Mouse (Mus musculus): ENCODE measurements around the gene Wdr90. TPM values are rescaled to one million over a fixed set of nuclear protein-coding genes. Genes with fewer than 3 reads are reported as not detected.
"Not testable (repeated sequence)": the region's sequence is repeated elsewhere in the genome, so short reads cannot be mapped to it uniquely, and the experiment has no call there.

Gene Wdr90
- total RNA-seq, 2 experiments from 2014 or later: 0.55 to 0.64 TPM

DNA sequence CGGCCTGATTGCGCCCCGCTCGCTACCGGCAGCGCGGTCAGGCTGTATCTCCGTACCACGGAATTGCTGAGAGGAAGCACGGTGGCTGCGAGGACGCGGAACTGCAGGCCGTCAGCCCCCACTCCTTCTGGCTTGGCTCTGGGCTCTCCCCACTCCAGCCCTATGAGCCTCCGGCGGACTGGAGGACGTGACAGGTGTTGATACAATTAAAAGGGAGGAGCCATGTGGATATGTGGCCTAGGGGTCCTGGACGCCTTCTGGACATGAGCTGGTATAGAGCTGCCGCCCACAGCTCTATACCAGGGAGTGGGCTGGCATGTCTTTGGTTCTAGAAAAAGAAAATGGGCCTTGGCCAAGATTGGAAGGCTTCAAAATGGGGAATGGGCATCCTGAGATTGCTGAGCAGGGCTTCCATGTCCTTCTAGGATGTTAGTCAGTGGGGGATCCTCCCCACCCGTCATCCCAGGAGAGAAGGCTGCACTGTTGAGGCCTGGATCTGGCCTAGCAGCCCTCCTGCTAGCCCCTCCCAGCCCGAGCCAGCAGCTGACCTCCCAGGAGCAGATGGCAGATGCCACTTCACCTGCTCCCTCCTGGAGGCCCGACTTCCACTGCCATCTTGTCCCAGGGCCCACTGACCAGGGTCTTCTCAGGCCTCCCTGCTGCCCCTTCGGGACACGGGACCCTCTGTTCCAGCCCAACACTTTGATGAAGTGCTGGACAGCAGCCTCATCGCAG, 51.5 kb downstream of the Wdr90 start:
- DNase-seq (ENCODE audit: low spot score): no peak

DNA sequence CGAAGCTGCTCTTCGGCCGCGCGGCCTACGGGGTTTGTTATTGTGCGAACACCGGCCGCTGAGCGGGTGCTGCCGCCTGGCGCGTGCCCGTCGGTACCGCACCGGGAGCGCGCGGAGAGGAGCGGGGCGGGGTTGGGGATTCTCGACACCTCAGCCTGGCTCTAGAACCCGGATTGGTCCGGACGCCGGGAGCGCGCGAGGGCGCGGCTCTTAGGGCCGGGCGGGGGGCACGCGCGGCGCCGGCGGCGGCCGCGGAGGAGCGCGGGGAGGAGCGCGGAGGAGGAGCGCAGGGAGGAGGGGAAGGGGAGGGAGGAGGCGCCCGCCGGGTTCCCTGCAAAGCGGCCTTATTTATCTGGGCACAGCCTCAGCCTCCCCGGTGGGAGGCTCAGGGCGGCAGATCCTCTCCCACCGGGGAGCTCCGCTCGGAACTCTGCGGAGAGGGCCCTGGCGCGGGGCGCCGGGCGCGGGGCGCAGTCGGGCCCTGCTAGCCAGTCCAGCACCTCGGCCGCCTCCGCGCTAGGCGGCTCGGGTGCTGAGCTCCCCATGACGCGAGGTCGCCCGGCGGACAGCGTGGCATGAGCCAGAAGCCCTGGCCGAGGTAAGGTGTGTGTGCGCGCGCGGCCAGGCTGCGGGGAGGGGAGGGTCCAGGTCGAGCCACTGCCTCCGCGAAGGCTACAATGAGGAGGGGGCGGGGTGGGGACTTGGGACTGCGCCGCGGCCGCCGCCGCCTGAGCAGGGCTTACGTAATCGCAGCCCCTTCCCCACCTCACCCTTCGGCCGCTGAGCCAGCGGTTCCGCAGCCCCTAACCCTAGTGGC, 52.3 kb downstream of the Wdr90 start, which contains the start of gene Fbxl16:
Gene Fbxl16, plus strand, starts transcription at position 297 of the 817 bp plus-strand sequence.
- no peak for DNase-seq (ENCODE audit: low spot score)

DNA sequence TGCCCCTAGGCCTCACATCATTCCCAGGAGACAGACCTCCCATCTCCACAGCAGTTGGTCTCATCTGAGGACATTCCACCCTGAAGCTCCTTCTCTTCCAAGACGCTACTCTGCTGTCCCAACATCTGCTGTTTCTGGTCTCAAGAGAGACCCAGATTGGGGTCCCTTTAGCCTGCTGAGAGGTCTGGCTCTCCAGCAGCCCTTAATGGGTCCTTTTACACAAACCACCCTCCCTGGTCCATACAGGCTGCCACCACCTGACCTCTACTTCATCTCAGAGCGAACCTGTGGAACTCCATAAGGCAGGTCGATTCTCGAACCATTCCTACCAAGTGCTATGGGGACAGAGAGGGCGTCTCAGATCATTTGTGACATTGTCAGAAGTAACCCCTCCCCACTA, 53.3 kb downstream of the Wdr90 start:
- DNase-seq (ENCODE audit: low spot score): no peak

DNA sequence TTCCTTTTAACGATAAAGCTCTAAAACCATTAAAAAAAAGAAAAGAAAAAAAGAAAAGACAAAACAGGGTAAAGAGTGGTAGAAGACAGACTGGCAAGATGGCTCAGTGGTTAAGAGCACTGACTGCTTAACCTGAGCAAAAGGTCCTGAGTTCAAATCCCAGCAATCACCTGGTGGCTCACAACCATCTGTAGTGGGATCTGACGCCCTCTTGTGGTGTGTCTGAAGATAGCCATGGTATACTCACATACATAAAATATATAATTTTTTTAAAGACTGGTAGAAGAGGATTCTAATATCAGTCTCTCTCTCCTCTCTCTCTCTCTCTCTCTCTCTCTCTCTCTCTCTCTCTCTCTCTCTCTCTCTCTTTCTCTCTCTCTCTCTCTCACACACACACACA, 53.8 kb downstream of the Wdr90 start:
- not testable (repeated sequence) for DNase-seq (ENCODE audit: low spot score)

DNA sequence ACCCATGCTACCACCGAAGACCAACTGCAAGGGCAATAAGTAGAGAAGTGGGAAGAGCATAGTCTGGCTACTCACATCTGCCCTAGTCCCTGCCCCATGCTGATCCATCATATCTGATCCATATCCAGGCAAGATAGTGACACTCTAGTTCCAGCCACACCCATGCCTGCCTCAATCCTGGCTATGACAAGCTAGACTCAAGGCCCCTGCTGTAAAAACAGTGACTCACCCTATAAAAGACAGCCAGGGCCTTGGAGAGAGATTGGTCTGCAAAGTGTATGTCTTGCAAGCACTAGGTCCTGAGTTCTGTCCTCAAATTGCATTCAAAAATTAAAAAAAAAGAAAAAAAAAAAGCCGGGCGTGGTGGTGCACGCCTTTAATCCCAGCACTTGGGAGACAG, 54.8 kb downstream of the Wdr90 start:
- no peak for DNase-seq (ENCODE audit: low spot score)

DNA sequence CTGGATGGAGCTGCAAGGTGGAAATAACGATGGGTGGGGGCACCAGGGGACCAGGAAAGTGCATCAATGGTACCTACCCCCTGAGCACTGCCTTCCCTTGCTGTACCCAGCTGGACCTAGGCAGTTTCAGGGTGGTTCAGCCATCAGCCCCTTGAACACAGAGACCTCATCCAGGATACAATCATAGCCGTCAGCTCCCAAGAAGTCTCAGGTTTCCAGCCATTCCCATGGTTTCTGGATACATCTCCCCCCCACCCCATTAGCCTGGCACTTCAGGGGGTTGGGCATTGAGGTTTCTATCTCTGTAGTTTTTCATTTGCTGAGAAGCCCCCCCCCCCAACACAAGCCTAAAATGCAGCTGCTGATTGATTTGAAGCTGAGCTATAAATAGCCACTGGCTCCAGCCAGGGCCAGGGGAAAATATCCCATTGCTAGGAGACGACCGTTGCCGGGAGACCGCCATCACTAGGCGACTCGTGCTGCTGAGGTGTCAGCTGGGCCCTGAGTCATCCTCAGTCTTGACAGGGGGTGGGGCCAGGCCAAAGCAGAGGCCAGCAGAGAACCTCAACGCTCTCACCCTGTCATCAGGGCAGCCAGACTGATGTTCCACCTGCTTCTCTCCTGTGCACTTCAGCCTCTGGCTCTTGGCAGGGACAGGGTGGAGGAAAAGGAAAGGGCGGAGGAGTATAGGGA, 58.3 kb downstream of the Wdr90 start:
- peak; percentile 27 for DNase-seq (ENCODE audit: low spot score)

DNA sequence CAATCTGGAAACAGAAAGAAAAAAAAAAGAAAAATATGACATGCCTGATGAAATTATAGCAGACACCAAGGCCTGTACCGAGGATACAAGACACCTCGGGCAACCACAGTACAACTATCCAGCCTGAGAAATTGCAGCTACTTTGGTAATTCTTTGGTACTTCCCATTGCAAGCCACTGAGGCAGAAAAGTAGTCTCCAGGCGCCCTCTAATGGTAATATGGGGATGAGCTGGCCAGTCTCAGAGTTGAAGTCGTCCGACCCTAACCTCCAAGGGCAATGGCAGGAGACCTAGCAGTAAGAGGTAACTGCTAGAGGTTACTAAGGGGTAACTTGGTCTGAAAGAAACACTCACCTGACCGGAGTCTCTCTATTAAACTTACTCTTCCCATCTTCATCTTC, 60.3 kb downstream of the Wdr90 start:
- peak; percentile 78 for DNase-seq (ENCODE audit: low spot score)

DNA sequence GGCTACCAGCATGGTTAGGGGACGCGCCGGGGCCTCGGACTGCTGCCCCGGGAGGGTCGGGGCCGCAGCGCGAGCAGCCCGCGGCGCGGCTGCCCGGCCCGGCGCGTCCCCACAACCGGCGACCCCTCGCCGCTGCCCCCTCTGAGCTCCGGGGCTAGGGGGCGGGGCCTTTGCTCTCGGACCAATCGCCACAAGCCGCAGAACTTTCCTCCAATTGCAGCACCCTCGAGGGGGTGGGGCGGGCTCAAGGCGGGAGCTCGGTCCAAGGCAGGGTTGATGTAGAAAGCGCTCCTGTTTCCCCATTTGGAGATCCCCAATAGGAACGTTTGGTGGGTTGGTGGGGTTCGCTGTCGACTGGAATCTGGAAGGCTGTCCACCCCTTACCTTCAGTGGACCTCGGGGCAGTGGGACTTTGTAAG, 64.3 kb downstream of the Wdr90 start, which contains the start of gene Metrn:
Gene Metrn, minus strand, starts transcription at position 186 of the 419 bp plus-strand sequence.
- DNase-seq (ENCODE audit: low spot score): peak; percentile 87

DNA sequence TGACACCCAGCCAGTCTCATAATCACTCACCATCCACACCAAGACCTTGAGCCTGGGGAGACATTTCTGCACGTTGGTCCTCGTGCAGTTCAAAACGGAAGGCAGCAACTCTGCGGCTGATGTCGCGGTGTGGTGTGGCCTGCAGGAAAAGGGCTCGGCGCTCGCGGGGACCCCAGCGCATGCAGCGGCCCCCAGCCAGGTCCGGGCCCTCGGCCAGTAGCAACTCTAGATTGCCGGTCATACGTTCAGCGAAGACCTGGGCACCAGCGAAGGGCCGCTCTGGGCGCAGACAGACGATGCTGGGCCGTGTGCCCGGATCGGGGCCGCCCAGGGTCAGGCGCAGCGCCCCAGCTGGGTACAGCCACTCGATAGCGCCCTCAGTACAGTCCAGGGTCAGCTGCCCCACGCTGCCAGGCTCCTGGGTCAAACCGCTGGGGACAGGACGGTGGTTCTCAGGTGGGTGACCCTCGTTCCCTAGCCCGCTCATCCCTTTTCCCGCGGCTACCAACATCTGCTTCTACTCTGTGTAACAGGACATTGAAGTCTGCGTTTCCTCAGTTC, 65.0 kb downstream of the Wdr90 start:
- DNase-seq (ENCODE audit: low spot score): peak; percentile 60

DNA sequence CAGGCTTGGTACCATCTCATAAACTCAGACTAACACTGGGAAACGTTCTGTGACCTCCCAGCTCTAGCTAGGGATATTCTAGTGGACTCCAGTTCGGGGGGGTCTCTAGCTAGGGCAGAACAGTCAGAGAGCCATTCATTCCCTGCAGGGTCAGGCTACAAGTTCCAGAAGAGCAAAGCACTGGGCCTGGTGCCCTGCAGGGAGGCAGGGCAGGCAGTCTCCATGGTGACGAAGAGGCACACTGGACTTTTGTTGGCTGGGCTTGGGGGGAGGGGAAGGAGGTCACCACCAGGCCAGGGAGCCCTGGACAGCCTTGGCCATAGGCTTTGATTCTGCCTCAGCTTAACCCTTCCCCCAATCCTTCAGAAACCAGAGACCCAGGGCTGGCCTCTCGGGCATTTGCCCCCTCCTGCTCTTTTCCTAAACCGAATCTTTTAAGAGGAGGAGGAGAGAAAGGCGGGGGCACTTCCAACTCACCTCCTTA, 65.7 kb downstream of the Wdr90 start, which contains the start of gene AC134908.4:
Gene AC134908.4, minus strand, starts transcription at position 51 of the 484 bp plus-strand sequence.
- no peak for DNase-seq (ENCODE audit: low spot score)

DNA sequence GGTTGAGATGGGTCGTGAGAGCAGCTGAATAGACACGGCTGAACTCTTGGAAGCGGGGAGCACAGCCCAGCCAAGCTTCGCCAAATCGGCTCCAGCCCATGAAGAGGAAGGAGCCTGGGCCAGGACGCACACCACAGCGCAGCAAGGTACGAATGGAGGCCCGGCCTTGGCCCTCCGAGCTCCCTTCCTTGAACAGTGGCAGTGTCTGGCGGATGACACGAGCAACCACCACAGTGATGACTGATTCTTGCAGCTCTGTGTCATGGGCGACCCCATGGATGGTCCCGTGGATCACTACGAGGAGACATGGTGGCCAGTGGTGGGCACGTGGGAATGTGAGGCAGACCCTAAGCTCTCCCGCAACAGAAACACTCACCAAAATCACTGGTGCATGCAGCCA, 66.3 kb downstream of the Wdr90 start:
- no peak for DNase-seq (ENCODE audit: low spot score)

Small RNAs within 50 kb of the gene (microRNA-seq; reads per million reads assigned to microRNA genes)
- gene Mir3082: not detected

Other genes starting within 250 kb of the Wdr90 start
- not detected for gene Gng13, start 144.3 kb downstream of the Wdr90 start, total RNA-seq (2021)
- 1 to 10 TPM in 1 of 2 experiments, under 1 TPM in 1; 0.47 to 1.1 TPM for gene Chtf18, start 134.1 kb downstream of the Wdr90 start, total RNA-seq (2021)
- 1 to 10 TPM; 3.5 to 4.2 TPM for gene Rpusd1, start 133.8 kb downstream of the Wdr90 start, total RNA-seq (2021)
- gene Mslnl, start 125.5 kb downstream of the Wdr90 start, total RNA-seq (2021): not detected
- gene Msln, start 107.1 kb downstream of the Wdr90 start, total RNA-seq (2021): under 1 TPM; 0.26 to 0.46 TPM
- gene Narfl, start 87.7 kb downstream of the Wdr90 start, total RNA-seq (2021): 10 to 100 TPM; 27.3 to 29.2 TPM
- gene Haghl, start 75.8 kb downstream of the Wdr90 start, total RNA-seq (2021): 10 to 100 TPM; 10.6 to 10.7 TPM
- not detected for gene Ccdc78, start 74.9 kb downstream of the Wdr90 start, total RNA-seq (2021)
- gene Fam173a, start 68.6 kb downstream of the Wdr90 start, total RNA-seq (2021): 10 to 100 TPM; 42.2 to 46.8 TPM
- gene AC134908.4, start 65.8 kb downstream of the Wdr90 start, total RNA-seq (2021): not detected
- 10 to 100 TPM; 40.1 to 48.4 TPM for gene Metrn, start 64.4 kb downstream of the Wdr90 start, total RNA-seq (2021)
- under 1 TPM; 0.62 to 0.91 TPM for gene Fbxl16, start 52.4 kb downstream of the Wdr90 start, total RNA-seq (2021)
- gene Wdr24, start 37.9 kb downstream of the Wdr90 start, total RNA-seq (2021): 1 to 10 TPM; 9.6 to 9.8 TPM
- gene Jmjd8, start 32.6 kb downstream of the Wdr90 start, total RNA-seq (2021): 10 to 100 TPM; 12.6 to 14.2 TPM
- gene Stub1, start 28.1 kb downstream of the Wdr90 start, total RNA-seq (2021): 10 to 100 TPM; 88.4 to 92.9 TPM
- 10 to 100 TPM; 10.7 to 14.7 TPM for gene Rhbdl1, start 24.2 kb downstream of the Wdr90 start, total RNA-seq (2021)
- 10 to 100 TPM; 10.0 to 11.8 TPM for gene Gm20683, start 19.7 kb downstream of the Wdr90 start, total RNA-seq (2021)
- 10 to 100 TPM; 72.4 to 72.9 TPM for gene Rhot2, start 16.6 kb downstream of the Wdr90 start, total RNA-seq (2021)
- gene Mcrip2, start 7.3 kb upstream of the Wdr90 start, total RNA-seq (2021): 100 to 1,000 TPM in 1 of 2 experiments, 10 to 100 TPM in 1; 84.2 to 102 TPM
- 10 to 100 TPM; 25.4 to 33.4 TPM for gene Mettl26, start 13.6 kb upstream of the Wdr90 start, total RNA-seq (2021)
- gene Wfikkn1, start 19.4 kb upstream of the Wdr90 start, total RNA-seq (2021): under 1 TPM; 0.43 to 0.62 TPM
- 10 to 100 TPM in 1 of 2 experiments, 1 to 10 TPM in 1; 7.6 to 11.1 TPM for gene Rab40c, start 58.2 kb upstream of the Wdr90 start, total RNA-seq (2021)
- gene Pigq, start 83.4 kb upstream of the Wdr90 start, total RNA-seq (2021): 10 to 100 TPM; 19.9 to 22.2 TPM
- gene Nhlrc4, start 83.5 kb upstream of the Wdr90 start, total RNA-seq (2021): not detected
- gene A930017K11Rik, start 91.1 kb upstream of the Wdr90 start, total RNA-seq (2021): not detected
- gene Capn15, start 124.3 kb upstream of the Wdr90 start, total RNA-seq (2021): 1 to 10 TPM; 4.4 to 6.5 TPM
- 10 to 100 TPM; 88.9 to 96.2 TPM for gene Rab11fip3, start 208.1 kb upstream of the Wdr90 start, total RNA-seq (2021)
- gene Decr2, start 228.8 kb upstream of the Wdr90 start, total RNA-seq (2021): 1 to 10 TPM; 2.6 to 2.8 TPM
- gene Nme4, start 234.1 kb upstream of the Wdr90 start, total RNA-seq (2021): 1 to 10 TPM; 2.5 to 2.9 TPM